Mouse (Mus musculus) forebrain, postnatal 0 days (tissue): Measurements from ENCODE around the gene Retn. TPM values are rescaled to one million over a fixed set of nuclear protein-coding genes. Genes with fewer than 3 reads are reported as not detected.

Experiments
- ATAC-seq: fragments of 200-750 bp; cut with Nextera tagmentation; 2 replicates; pipeline ENCODE4 v1.8.0; 2017; ENCODE audit warnings: mild to moderate bottlenecking, moderate library complexity
- DNase-seq: peaks from one replicate; pipeline ENCODE4 v3.0.0-alpha.2; 2015
- H3K27ac ChIP-seq: fragments of 300-500 bp; sonication (generic); 2 replicates; pipeline ENCODE4 v1.5.1; 2014; ENCODE audit warnings: low read depth, mild to moderate bottlenecking, antibody characterized with exemption, low read length, moderate library complexity, mixed read lengths
- H3K27me3 ChIP-seq: fragments of 300-500 bp; sonication (generic); 2 replicates; pipeline ENCODE4 v1.6.1; 2014; ENCODE audit warnings: mild to moderate bottlenecking, low read length, mixed read lengths; ENCODE audit not compliant: insufficient read depth
- H3K36me3 ChIP-seq: fragments of 300-500 bp; sonication (generic); 2 replicates; pipeline ENCODE4 v1.6.1; 2014; ENCODE audit warnings: mild to moderate bottlenecking, moderate library complexity; ENCODE audit not compliant: insufficient read depth
- H3K4me1 ChIP-seq: fragments of 300-500 bp; sonication (generic); 2 replicates; pipeline ENCODE4 v1.6.1; 2014; ENCODE audit warnings: antibody characterized with exemption; ENCODE audit not compliant: insufficient read depth
- H3K4me2 ChIP-seq: fragments of 300-500 bp; sonication (generic); 2 replicates; pipeline ENCODE4 v1.6.1; 2014; ENCODE audit warnings: low read depth, mild to moderate bottlenecking, moderate library complexity
- H3K4me3 ChIP-seq: fragments of 300-500 bp; sonication (generic); 2 replicates; pipeline ENCODE4 v1.5.1; 2014; ENCODE audit warnings: low read depth, low read length, mixed read lengths
- H3K9ac ChIP-seq: fragments of 300-500 bp; sonication (generic); 2 replicates; pipeline ENCODE4 v1.6.1; 2014; ENCODE audit warnings: mild to moderate bottlenecking
- H3K9me3 ChIP-seq: fragments of 300-500 bp; sonication (generic); 2 replicates; pipeline ENCODE4 v1.6.1; 2016; ENCODE audit warnings: low read length
- CTCF ChIP-seq: sonication (generic); IDR thresholded peaks from 2 replicates; pipeline ENCODE4 v1.5.1; 2016; ENCODE audit warnings: antibody characterized with exemption, control low read depth, low read depth
- WGBS: fragments of 180-500 bp; shearing (Covaris S2); extraction: QIAGEN DNeasy Blood & Tissue Kit; methylation state at CpG from one replicate; pipeline ENCODE4 v1.1.7; 2014; 5-methylcytosine and 5-hydroxymethylcytosine counted together
- polyA plus RNA-seq: library from polyadenylated mRNA; unstranded; fragments of >200 nt; fragmentation: Nextera tagmentation; extraction: Ambion mirVana; gene quantifications from 2 replicates; pipeline ENCODE4 v1.2.1, GENCODE M21; 2015
- total RNA-seq: library from RNA; depleted of rRNA; stranded (reverse); fragments of >200 nt; gene quantifications from 2 replicates; pipeline ENCODE4 v1.2.3, GENCODE M21; 2014

Gene Retn
- total and polyA plus RNA-seq, 2 experiments from 2014 or later: 0.42 to 1.7 TPM

DNA sequence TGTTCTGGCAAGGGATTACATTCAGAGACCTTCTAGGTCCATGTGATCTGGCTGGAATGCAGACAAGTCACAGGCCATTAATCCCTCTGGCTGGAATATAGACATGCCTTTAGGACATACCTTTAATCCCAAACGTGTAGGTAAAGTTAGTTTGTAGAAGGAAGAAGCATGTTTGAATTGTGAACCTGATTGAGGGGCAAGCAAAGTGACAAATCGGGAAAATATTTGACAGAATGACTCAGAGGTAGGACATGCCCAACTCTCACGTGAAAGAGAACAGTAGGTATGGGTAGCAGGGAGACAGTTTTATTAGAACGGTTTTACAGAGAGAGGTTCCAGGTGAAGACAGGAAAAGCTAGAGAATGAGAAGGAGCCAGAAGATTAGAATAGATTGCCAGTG is 8.0 kb upstream of the Retn start:
- 78% methylated on average over 4 of the region's 4 CpGs for WGBS

DNA sequence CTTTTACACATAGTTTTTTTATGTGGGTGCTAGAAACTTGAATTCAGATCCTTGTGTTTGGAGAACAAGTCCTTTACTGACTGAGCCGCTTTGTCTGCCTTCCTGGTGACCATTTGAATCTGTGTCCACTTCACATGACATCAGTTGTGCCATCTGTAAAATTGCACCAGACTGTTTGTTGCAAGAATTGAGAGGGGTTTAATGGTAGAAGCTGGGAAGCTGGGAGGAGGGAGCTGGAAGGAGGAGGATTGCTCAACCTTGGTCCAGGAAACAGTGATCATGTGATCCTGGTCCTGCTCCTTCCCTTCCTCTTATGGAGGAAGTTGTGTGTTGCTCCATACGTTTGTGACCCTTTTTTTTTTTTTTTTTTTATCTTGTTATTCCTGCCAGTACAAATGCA is 7.3 kb upstream of the Retn start:
- 79% methylated on average over 2 of the region's 2 CpGs for WGBS
- H3K9me3 ChIP-seq: no peaks in the 10 kb centered on the region
- ATAC-seq (no peak), DNase-seq (no peak)
- no peaks in the 10 kb centered on the region for H3K27me3 ChIP-seq
- TF ChIP-seq CTCF: no peak
- no peak overlapping the region for H3K4me3 ChIP-seq
- no peaks in the 10 kb centered on the region for H3K4me1 ChIP-seq
- H3K27ac ChIP-seq: no peak overlapping the region
- no peaks in the 10 kb centered on the region for H3K36me3 ChIP-seq
- no peak overlapping the region for H3K4me2 ChIP-seq
- no peak overlapping the region for H3K9ac ChIP-seq

More for the DNA sequence above, 8.0 kb upstream of the Retn start:
- ATAC-seq (no peak), DNase-seq (no peak)
- no peaks in the 10 kb centered on the region for H3K27me3 ChIP-seq
- no peaks in the 10 kb centered on the region for H3K4me1 ChIP-seq
- no peak overlapping the region for H3K9ac ChIP-seq
- H3K4me2 ChIP-seq: no peak overlapping the region
- H3K4me3 ChIP-seq: no peak overlapping the region
- no peaks in the 10 kb centered on the region for H3K36me3 ChIP-seq
- TF ChIP-seq CTCF: no peak
- no peaks in the 10 kb centered on the region for H3K9me3 ChIP-seq
- H3K27ac ChIP-seq: no peak overlapping the region

DNA sequence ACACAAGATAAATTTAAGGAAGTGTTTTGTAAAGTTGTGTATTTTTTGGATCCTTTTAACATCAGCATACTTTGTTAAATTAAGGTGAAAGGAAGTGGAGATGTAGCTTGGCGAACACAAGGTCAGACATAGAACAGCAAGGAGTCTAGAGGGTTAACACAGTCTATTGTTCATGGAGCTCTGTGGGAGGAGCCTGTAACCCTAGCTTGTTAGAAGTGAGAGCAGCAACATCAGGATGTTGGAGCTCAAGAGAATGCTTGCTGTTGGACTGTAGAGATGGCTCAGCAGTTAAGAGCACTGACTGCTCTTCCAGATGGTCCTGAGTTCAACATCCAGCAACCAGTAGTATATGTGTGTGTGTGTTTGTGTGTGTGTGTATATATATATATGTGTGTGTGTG is 6.6 kb upstream of the Retn start:
- no peak for DNase-seq
- Histone ChIP-seq H3K4me2 (no peak overlapping the region), H3K27me3 (no peaks in the 10 kb centered on the region), H3K36me3 (no peaks in the 10 kb centered on the region), H3K4me3 (no peak overlapping the region), H3K27ac (no peak overlapping the region), H3K9ac (no peak overlapping the region), H3K9me3 (no peaks in the 10 kb centered on the region), H3K4me1 (no peaks in the 10 kb centered on the region)
- WGBS: 40% methylated on average over 1 of the region's 1 CpGs
- no peak for TF ChIP-seq CTCF
- no peak for ATAC-seq

DNA sequence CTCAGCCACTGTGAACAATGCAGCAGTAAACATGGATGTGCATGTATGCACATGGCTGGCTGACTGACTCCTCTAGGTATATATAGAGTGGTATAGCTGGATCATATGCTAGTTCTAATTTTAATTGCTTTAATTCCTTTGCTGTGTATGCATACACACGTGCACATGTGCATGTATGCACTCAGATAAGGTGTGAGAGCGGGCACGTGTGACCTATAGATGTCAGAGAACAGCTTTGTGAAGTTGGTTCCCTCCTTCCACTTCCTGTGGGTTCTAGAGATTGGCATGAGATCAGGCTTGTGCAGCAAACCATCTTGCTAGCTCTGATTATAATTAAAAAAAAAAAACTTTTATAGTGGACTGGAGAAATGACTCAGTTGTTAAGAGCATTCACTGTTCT is 2.7 kb upstream of the Retn start:
- Histone ChIP-seq H3K9ac (no peak overlapping the region), H3K27ac (no peak overlapping the region), H3K36me3 (no peaks in the 10 kb centered on the region), H3K9me3 (no peaks in the 10 kb centered on the region), H3K4me1 (no peaks in the 10 kb centered on the region), H3K4me2 (no peak overlapping the region), H3K4me3 (no peak overlapping the region), H3K27me3 (no peaks in the 10 kb centered on the region)
- no peak for TF ChIP-seq CTCF
- ATAC-seq: no peak
- no peak for DNase-seq
- 67% methylated on average over 3 of the region's 3 CpGs for WGBS

DNA sequence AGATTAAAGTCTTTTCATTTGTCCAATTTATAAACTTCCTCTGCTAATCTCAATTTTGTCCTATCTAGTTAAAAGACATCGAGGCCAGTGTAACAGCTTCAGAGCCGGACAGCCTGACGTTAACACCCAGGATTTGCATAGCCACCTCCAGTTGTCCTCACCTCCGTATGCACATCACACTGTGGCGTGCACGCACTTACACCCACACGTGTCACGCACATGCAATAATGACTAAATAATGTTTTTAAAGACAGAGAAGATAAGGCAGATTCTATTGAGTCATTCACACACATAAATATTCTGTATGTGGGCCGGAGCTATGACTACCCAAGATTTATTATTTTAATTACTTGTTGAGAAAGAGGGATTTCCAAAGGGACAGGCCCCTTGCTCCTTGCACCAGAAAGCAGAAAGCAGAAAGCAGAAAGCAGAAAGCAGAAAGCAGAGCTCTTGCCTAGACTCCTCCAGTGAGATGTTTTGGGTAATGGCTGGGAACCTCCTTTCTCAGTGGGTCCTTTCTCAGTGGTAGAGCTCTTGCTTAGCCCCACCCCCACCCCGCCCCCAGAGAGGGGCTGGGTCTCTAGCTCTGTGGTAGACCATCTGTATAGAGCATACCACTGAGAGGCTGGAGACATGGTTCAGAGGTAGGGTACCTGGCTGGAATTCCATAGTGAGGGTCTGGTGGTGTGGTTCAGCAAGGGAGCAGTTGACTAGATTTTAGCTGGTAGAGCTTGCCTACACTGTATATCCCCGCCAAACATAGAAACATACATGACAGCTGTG is 653 bp upstream of the Retn start:
- WGBS: 80% methylated on average over 11 of the region's 11 CpGs
- no peak for TF ChIP-seq CTCF
- H3K4me3 ChIP-seq: no peak overlapping the region
- no peaks in the 10 kb centered on the region for H3K27me3 ChIP-seq
- H3K4me1 ChIP-seq: no peaks in the 10 kb centered on the region
- DNase-seq (no peak), ATAC-seq (no peak)
- no peaks in the 10 kb centered on the region for H3K36me3 ChIP-seq
- no peak overlapping the region for H3K4me2 ChIP-seq
- no peak overlapping the region for H3K27ac ChIP-seq
- H3K9me3 ChIP-seq: no peaks in the 10 kb centered on the region
- no peak overlapping the region for H3K9ac ChIP-seq

DNA sequence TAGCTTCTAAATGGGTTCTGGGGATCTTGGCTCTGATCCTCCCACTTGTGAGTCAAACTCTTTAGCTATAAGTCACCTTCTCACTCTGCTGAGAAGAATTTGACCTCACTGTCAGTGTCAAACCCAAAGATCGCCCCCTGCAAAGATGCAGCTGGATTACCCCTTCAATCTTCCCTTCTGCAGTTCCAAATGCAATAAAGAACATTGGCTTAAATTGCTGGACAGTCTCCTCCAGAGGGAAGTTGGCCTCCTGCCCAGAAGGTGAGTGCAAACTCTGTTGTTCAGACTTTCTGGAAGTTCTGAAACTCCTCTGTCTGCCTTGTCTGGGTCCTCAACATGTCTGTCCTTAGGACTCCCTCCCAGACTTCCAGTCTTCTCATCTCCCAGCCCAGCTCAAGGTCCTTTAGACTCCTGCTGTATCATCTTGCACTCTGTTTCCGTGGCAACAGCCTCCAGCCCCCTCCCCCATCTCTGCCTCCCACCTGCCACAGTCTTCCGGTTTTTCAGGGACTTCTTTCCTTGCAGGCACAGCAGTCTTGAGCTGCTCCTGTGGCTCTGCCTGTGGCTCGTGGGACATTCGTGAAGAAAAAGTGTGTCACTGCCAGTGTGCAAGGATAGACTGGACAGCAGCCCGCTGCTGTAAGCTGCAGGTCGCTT is 1.3 kb downstream of the Retn start:
- ATAC-seq: peak; percentile 61
- TF ChIP-seq CTCF: no peak
- Histone ChIP-seq H3K9ac (no peak overlapping the region), H3K4me3 (no peak overlapping the region), H3K4me1 (no peaks in the 10 kb centered on the region), H3K36me3 (no peaks in the 10 kb centered on the region), H3K27me3 (no peaks in the 10 kb centered on the region), H3K4me2 (peak overlapping the region; percentile 5; the same call in 1 of the 2 replicates), H3K27ac (no peak overlapping the region), H3K9me3 (no peaks in the 10 kb centered on the region)
- WGBS: 18% methylated on average over 7 of the region's 7 CpGs
- DNase-seq: peak; percentile 37

DNA sequence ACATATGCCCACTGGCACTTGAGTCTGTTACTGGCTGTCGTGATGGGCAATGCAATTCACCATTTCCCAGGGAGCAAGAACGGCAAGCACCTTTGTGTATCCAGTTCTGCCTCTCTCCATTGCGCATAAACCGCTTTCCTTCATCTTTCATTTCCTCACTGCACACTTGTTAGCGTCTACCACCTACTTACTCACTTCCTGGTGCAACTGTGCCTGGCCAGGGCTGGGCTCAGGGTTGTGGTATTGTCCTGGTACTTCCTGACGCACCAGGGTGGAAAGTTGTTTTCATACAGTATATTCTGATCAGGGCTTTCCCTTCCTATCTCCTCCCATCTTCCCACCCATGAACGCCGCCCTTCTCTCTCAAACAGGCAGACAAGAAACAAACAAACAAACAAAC is 5.3 kb downstream of the Retn start:
- no peaks in the 10 kb centered on the region for H3K27me3 ChIP-seq

More for the DNA sequence above, 5.3 kb downstream of the Retn start:
- no peaks in the 10 kb centered on the region for H3K4me1 ChIP-seq
- no peak for TF ChIP-seq CTCF
- no peak overlapping the region for H3K4me2 ChIP-seq
- no peak for DNase-seq
- no peak overlapping the region for H3K9ac ChIP-seq
- no peak overlapping the region for H3K4me3 ChIP-seq
- no peak for ATAC-seq
- H3K9me3 ChIP-seq: no peaks in the 10 kb centered on the region
- H3K36me3 ChIP-seq: no peaks in the 10 kb centered on the region
- no peak overlapping the region for H3K27ac ChIP-seq
- WGBS: 86% methylated on average over 8 of the region's 8 CpGs
